Mouse (Mus musculus) hindbrain, embryonic 16.5 days (tissue): Measurements from ENCODE around the gene Ccdc96. TPM values are rescaled to one million over a fixed set of nuclear protein-coding genes. Genes with fewer than 3 reads are reported as not detected.

Source experiments
- ATAC-seq: fragments of 200-750 bp; cut with Nextera tagmentation; 2 replicates; pipeline ENCODE4 v1.8.0; 2017; ENCODE audit warnings: moderate TSS enrichment, moderate library complexity
- H3K27ac ChIP-seq: fragments of 300-500 bp; sonication (generic); 2 replicates; pipeline ENCODE4 v1.5.1; 2014; ENCODE audit warnings: low read depth, mild to moderate bottlenecking, control low read depth, low read length, moderate library complexity
- H3K27me3 ChIP-seq: fragments of 300-500 bp; sonication (generic); replicated peaks from 2 replicates; pipeline ENCODE4 v1.6.1; 2014; ENCODE audit warnings: low read length; ENCODE audit not compliant: control insufficient read depth, insufficient read depth
- H3K36me3 ChIP-seq: fragments of 300-500 bp; sonication (generic); 2 replicates; pipeline ENCODE4 v1.6.1; 2014; ENCODE audit warnings: mild to moderate bottlenecking, low read length, moderate library complexity, mixed read lengths; ENCODE audit not compliant: control insufficient read depth, insufficient read depth
- H3K4me1 ChIP-seq: fragments of 300-500 bp; sonication (generic); 2 replicates; pipeline ENCODE4 v1.6.1; 2014; ENCODE audit warnings: low read depth, low read length; ENCODE audit not compliant: control insufficient read depth, insufficient read depth
- H3K4me2 ChIP-seq: fragments of 300-500 bp; sonication (generic); 2 replicates; pipeline ENCODE4 v1.6.1; 2014; ENCODE audit warnings: mild to moderate bottlenecking, low read length, control low read depth, moderate library complexity
- H3K4me3 ChIP-seq: fragments of 300-500 bp; sonication (generic); 2 replicates; pipeline ENCODE4 v1.5.1; 2014; ENCODE audit warnings: mild to moderate bottlenecking, low read length, control low read depth, moderate library complexity
- H3K9ac ChIP-seq: fragments of 300-500 bp; sonication (generic); 2 replicates; pipeline ENCODE4 v1.6.1; 2014; ENCODE audit warnings: low read depth, mild to moderate bottlenecking, control low read depth, low read length, moderate library complexity
- H3K9me3 ChIP-seq: fragments of 300-500 bp; sonication (generic); 2 replicates; pipeline ENCODE4 v1.6.1; 2014; ENCODE audit warnings: mild to moderate bottlenecking, low read length, moderate library complexity; ENCODE audit not compliant: control insufficient read depth
- WGBS: fragments of 180-500 bp; shearing (Covaris S2); extraction: QIAGEN DNeasy Blood & Tissue Kit; methylation state at CpG from one replicate; pipeline ENCODE4 v1.1.7; 2014; 5-methylcytosine and 5-hydroxymethylcytosine counted together
- polyA plus RNA-seq: library from polyadenylated mRNA; unstranded; fragments of >200 nt; fragmentation: Nextera tagmentation; extraction: Ambion mirVana; gene quantifications from 2 replicates; pipeline ENCODE4 v1.2.1, GENCODE M21; 2015

Ccdc96 gene
- polyA plus RNA-seq, 1 experiment from 2014 or later: 2.7 TPM

- H3K36me3 ChIP-seq: no peaks in the 10 kb centered on the region
- peaks cover 20% of the 10 kb centered on the region for H3K4me1 ChIP-seq
- no peak overlapping the region for H3K9ac ChIP-seq
- no peak for ATAC-seq
- H3K27me3 ChIP-seq: no peaks in the 10 kb centered on the region
- 91% methylated on average over 2 of the region's 2 CpGs for WGBS
- no peak overlapping the region for H3K4me3 ChIP-seq
- H3K27ac ChIP-seq: no peak overlapping the region
- H3K9me3 ChIP-seq: no peaks in the 10 kb centered on the region
- H3K4me2 ChIP-seq: no peak overlapping the region
Measured at GRCm38 (mm10) chr5:36526921-36527320, 42.5 kb downstream of the Ccdc96 start.

GRCm38 (mm10) chr5:36529698-36530097, 45.3 kb downstream of the Ccdc96 start:
- Histone ChIP-seq H3K36me3 (no peaks in the 10 kb centered on the region), H3K4me2 (peak overlapping the region; percentile 77), H3K9me3 (no peaks in the 10 kb centered on the region), H3K9ac (peak overlapping the region; percentile 85), H3K4me1 (peaks cover 20% of the 10 kb centered on the region), H3K27me3 (no peaks in the 10 kb centered on the region), H3K27ac (peak overlapping the region; percentile 85), H3K4me3 (peak overlapping the region; percentile 68)
- WGBS: 7% methylated on average over 5 of the region's 5 CpGs
- ATAC-seq: no peak

- Histone ChIP-seq H3K27ac (peak overlapping the region; percentile 85), H3K27me3 (no peaks in the 10 kb centered on the region), H3K4me2 (peak overlapping the region; percentile 77), H3K4me3 (peak overlapping the region; percentile 68), H3K9ac (peak overlapping the region; percentile 85), H3K36me3 (no peaks in the 10 kb centered on the region), H3K4me1 (peaks cover 20% of the 10 kb centered on the region), H3K9me3 (no peaks in the 10 kb centered on the region)
- under 1% methylated on average over 28 of the region's 28 CpGs for WGBS
- ATAC-seq: peak; percentile 97
Measured at GRCm38 (mm10) chr5:36530129-36530751, 45.9 kb downstream of the Ccdc96 start.

- H3K4me2 ChIP-seq: no peak overlapping the region
- H3K9me3 ChIP-seq: no peaks in the 10 kb centered on the region
- 95% methylated on average over 6 of the region's 6 CpGs for WGBS
- H3K4me3 ChIP-seq: no peak overlapping the region
- H3K36me3 ChIP-seq: no peaks in the 10 kb centered on the region
- no peak for ATAC-seq
- H3K27me3 ChIP-seq: no peaks in the 10 kb centered on the region
- H3K4me1 ChIP-seq: peaks cover 2% of the 10 kb centered on the region
- H3K27ac ChIP-seq: no peak overlapping the region
- no peak overlapping the region for H3K9ac ChIP-seq
Measured at GRCm38 (mm10) chr5:36534455-36535030, 50.2 kb downstream of the Ccdc96 start.

GRCm38 (mm10) chr5:36535438-36536176, 51.2 kb downstream of the Ccdc96 start:
- no peak overlapping the region for H3K4me3 ChIP-seq
- no peaks in the 10 kb centered on the region for H3K36me3 ChIP-seq
- no peaks in the 10 kb centered on the region for H3K9me3 ChIP-seq
- H3K9ac ChIP-seq: no peak overlapping the region
- WGBS: 86% methylated on average over 6 of the region's 6 CpGs
- no peak overlapping the region for H3K4me2 ChIP-seq
- no peak for ATAC-seq
- H3K27ac ChIP-seq: no peak overlapping the region
- no peaks in the 10 kb centered on the region for H3K27me3 ChIP-seq
- H3K4me1 ChIP-seq: no peaks in the 10 kb centered on the region; the same call in 1 of the 2 replicates

GRCm38 (mm10) chr5:36536424-36536823, 52.0 kb downstream of the Ccdc96 start:
- 91% methylated on average over 3 of the region's 3 CpGs for WGBS
- no peak for ATAC-seq
- H3K36me3 ChIP-seq: no peaks in the 10 kb centered on the region
- H3K4me2 ChIP-seq: no peak overlapping the region
- no peak overlapping the region for H3K4me3 ChIP-seq
- H3K27me3 ChIP-seq: no peaks in the 10 kb centered on the region
- no peak overlapping the region for H3K27ac ChIP-seq
- no peak overlapping the region for H3K9ac ChIP-seq
- H3K4me1 ChIP-seq: no peaks in the 10 kb centered on the region
- H3K9me3 ChIP-seq: no peaks in the 10 kb centered on the region

Other genes starting within 250 kb of the Ccdc96 start
- 11.8 and 15.5 TPM in 2 replicates for gene Sorcs2, start 86.4 kb upstream of the Ccdc96 start, polyA plus RNA-seq
- 42.7 and 46.8 TPM in 2 replicates for gene Grpel1, start 19.6 kb upstream of the Ccdc96 start, polyA plus RNA-seq
- gene Tada2b, start 303 bp upstream of the Ccdc96 start, polyA plus RNA-seq: 3.0 and 3.6 TPM in 2 replicates
- 63.8 and 74.4 TPM in 2 replicates for gene Tbc1d14, start 108.7 kb downstream of the Ccdc96 start, polyA plus RNA-seq
- 25.9 and 32.6 TPM in 2 replicates for gene D5Ertd579e, start 211.4 kb downstream of the Ccdc96 start, polyA plus RNA-seq